In the genomic region with DNA sequence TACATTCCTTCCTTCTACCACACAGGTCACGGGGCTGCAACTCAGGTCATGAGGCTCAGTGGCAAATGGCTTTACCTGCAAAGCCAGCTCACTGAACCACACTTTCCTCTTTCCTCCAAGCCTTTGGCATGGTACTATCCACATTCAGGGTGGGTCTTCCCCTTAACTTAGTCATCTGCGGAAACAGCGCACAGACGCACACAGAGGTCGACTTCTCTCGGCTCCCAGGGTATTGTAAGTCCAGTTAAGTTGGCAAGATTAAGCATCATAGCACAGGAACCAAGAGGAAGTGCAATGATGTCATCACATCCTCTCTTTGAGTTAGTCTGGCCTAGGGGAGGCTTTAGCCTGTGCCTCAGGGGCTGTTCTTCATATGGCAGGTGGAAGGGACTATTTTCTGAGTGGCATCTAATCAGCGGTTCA, we compare ENCODE assay signal across 11 mouse cellular contexts. TPM values are rescaled to one million over a fixed set of nuclear protein-coding genes. Genes with fewer than 3 reads are reported as not detected.
DNase-seq lines count a peak whose midpoint lies in the region; ATAC-seq and TF ChIP-seq lines count a peak whose summit lies in the region.
"Had no signal": no experiment of that assay in that cellular context is flagged by ENCODE, and none has a peak within 500 bp of the region (broad histone marks: within the 10 kb centered on the region; RNA-seq: fewer than 3 reads in every experiment).

No protein-coding gene starts in this region.

- no peak overlapping the region for H3K4me2 ChIP-seq in liver, embryonic 14.5 days (ENCODE audit: low read depth)
- no peak overlapping the region for H3K4me2 ChIP-seq in liver, embryonic 11.5 days
- H3K4me2 ChIP-seq: hindbrain, embryonic 14.5 days; stomach, embryonic 15.5 days had no signal

- no peaks in the 10 kb centered on the region for H3K27me3 ChIP-seq in liver, embryonic 14.5 days (ENCODE audit: control insufficient read depth, insufficient read depth, low read length)
- H3K27me3 ChIP-seq in liver, embryonic 11.5 days (replicated peaks; ENCODE audit: control insufficient read depth, insufficient read depth, low read length) = peaks cover 10% of the 10 kb centered on the region
- H3K27me3 ChIP-seq in heart, adult 2 months (ENCODE audit: control insufficient read depth, insufficient read depth, low read length) = no peaks in the 10 kb centered on the region
- H3K27me3 ChIP-seq: stomach, embryonic 15.5 days had no signal

- WGBS in liver, embryonic 14.5 days (ENCODE audit: insufficient replicate concordance) = 42% methylated on average over 7 of the region's 7 CpGs
- WGBS in liver, embryonic 11.5 days = 62% methylated on average over 7 of the region's 7 CpGs
- WGBS in heart, adult 2 months = 49% methylated on average over 7 of the region's 7 CpGs

- H3K79me2 ChIP-seq in heart, adult 2 months (replicated peaks; ENCODE audit: control insufficient read depth, insufficient read depth, low read length) = no peaks in the 10 kb centered on the region

- no peaks in the 10 kb centered on the region for H3K9me3 ChIP-seq in liver, embryonic 14.5 days (ENCODE audit: control insufficient read depth, low read length)
- no peaks in the 10 kb centered on the region for H3K9me3 ChIP-seq in liver, embryonic 11.5 days (ENCODE audit: control insufficient read depth, low read length)
- H3K9me3 ChIP-seq: stomach, embryonic 15.5 days had no signal

- H3K4me1 ChIP-seq in liver, embryonic 14.5 days (replicated peaks; ENCODE audit: control insufficient read depth in 2 of 2, insufficient read depth in 2 of 2, low read length in 1 of 2) = peaks cover 0 to 5% of the 10 kb centered on the region in 2 experiments; a peak in 2 of 4 replicates
- H3K4me1 ChIP-seq in liver, embryonic 11.5 days (replicated peaks; ENCODE audit: control insufficient read depth, insufficient read depth, low read length) = no peaks in the 10 kb centered on the region
- H3K4me1 ChIP-seq in heart, adult 2 months (ENCODE audit: control insufficient read depth, insufficient read depth, low read length) = peaks cover 17% of the 10 kb centered on the region
- H3K4me1 ChIP-seq: stomach, embryonic 15.5 days had no signal

- intact Hi-C loops in heart, adult 2 months (cut with DNase I) = no loop called here

- 0 out of 2 replicates have a peak, but pooled peaks have one; percentile 34 for ATAC-seq in liver, embryonic 14.5 days (ENCODE audit: insufficient read depth)
- ATAC-seq in liver, embryonic 11.5 days (replicated peaks; ENCODE audit: low FRiP score) = no peak
- peak; percentile 55 for ATAC-seq in neutrophil, adult 5-6 weeks (ENCODE audit: extremely low read depth, insufficient number of reproducible peaks, low FRiP score, poor library complexity, severe bottlenecking)

- H3K4me3 ChIP-seq in liver, embryonic 14.5 days (ENCODE audit: insufficient read depth in 1 of 2, low read depth in 2 of 2, low read length in 2 of 2) = no peak overlapping the region
- H3K4me3 ChIP-seq in liver, embryonic 11.5 days (ENCODE audit: low read depth, low read length) = no peak overlapping the region
- no peak overlapping the region for H3K4me3 ChIP-seq in heart, adult 2 months
- H3K4me3 ChIP-seq: erythroblast, embryonic 14.5 days; stomach, embryonic 15.5 days had no signal

- H3K36me3 ChIP-seq in liver, embryonic 14.5 days (replicated peaks; ENCODE audit: control insufficient read depth, insufficient read depth, low read depth) = no peaks in the 10 kb centered on the region
- H3K36me3 ChIP-seq in liver, embryonic 11.5 days (ENCODE audit: control insufficient read depth, insufficient read depth, low read length) = no peaks in the 10 kb centered on the region
- H3K36me3 ChIP-seq in heart, adult 2 months (ENCODE audit: control insufficient read depth, insufficient read depth, low read length) = no peaks in the 10 kb centered on the region
- H3K36me3 ChIP-seq: stomach, embryonic 15.5 days had no signal

- TF ChIP-seq POLR2A in heart, adult 2 months (IDR thresholded peaks at IDR 0.05; ENCODE audit: insufficient read depth, low read depth, low read length) = peak; percentile 41; the same call in 1 of the 2 replicates

- no peak for TF ChIP-seq CTCF in liver, embryonic 14.5 days (IDR thresholded peaks at IDR 0.05; ENCODE audit: low read depth)
- TF ChIP-seq CTCF in heart, adult 2 months (IDR thresholded peaks at IDR 0.05) = no peak

- TF ChIP-seq EP300 in liver, embryonic 14.5 days (IDR thresholded peaks at IDR 0.05; ENCODE audit: low read depth) = no peak
- TF ChIP-seq EP300 in heart, adult 2 months (IDR thresholded peaks at IDR 0.05; ENCODE audit: insufficient read depth, low read depth, low read length) = peak; percentile 88

- no peak for DNase-seq in liver, embryonic 14.5 days (ENCODE audit: low read depth in 3 of 3, low spot score in 3 of 3)
- DNase-seq in liver, embryonic 11.5 days (ENCODE audit: low spot score) = no peak
- peak in 1 of 2 experiments; percentile 65 for DNase-seq in heart, adult 2 months
- peak; percentile 42 for DNase-seq in kidney, postnatal 10 days
- DNase-seq in retina, postnatal 1 day = no peak
- no peak for DNase-seq in testis, postnatal 10 days (ENCODE audit: low spot score)
- DNase-seq in cerebellum, adult 9-11 months = no peak

- H3K9ac ChIP-seq in liver, embryonic 14.5 days (replicated peaks) = no peak overlapping the region
- no peak overlapping the region for H3K9ac ChIP-seq in liver, embryonic 11.5 days (ENCODE audit: low read depth, low read length)
- H3K9ac ChIP-seq in heart, adult 2 months (ENCODE audit: low read depth, low read length) = no peak overlapping the region
- H3K9ac ChIP-seq: hindbrain, embryonic 14.5 days; stomach, embryonic 15.5 days had no signal

- H3K27ac ChIP-seq in liver, embryonic 14.5 days = no peak overlapping the region
- H3K27ac ChIP-seq in liver, embryonic 11.5 days (ENCODE audit: low read depth, low read length) = no peak overlapping the region
- H3K27ac ChIP-seq in heart, adult 2 months = peak overlapping the region; percentile 69
- H3K27ac ChIP-seq: hindbrain, embryonic 14.5 days; stomach, embryonic 15.5 days had no signal

RNA-seq across cellular contexts. Expression of gene Snx20, which starts 2.6 kb away (rescaled TPM):
- 2.5 and 2.6 TPM in 2 replicates for polyA plus RNA-seq in liver, embryonic 14.5 days (2012; rRNA removed)
- polyA plus RNA-seq in liver, embryonic 14.5 days (2014; fragmentation: Nextera tagmentation; extraction: Ambion mirVana) = 2.7 and 3.0 TPM in 2 replicates
- 2.3 and 2.6 TPM in 2 replicates for polyA plus RNA-seq in liver, embryonic 11.5 days (2014; fragmentation: Nextera tagmentation; extraction: Ambion mirVana)
- total RNA-seq in heart, adult 2 months (2021) = 1 to 10 TPM; 1.0 to 1.6 TPM
- 0.76 and 1.1 TPM in 2 replicates for polyA plus RNA-seq in heart, adult 2 months (2012; rRNA removed)
- total RNA-seq in neutrophil, adult 5-6 weeks (2017) = 118 and 128 TPM in 2 replicates

RNA-seq across cellular contexts. Expression of gene Nod2, which starts 13.8 kb away (rescaled TPM):
- 0.02 and 0.04 TPM in 2 replicates for polyA plus RNA-seq in liver, embryonic 14.5 days (2012; rRNA removed)
- 0.05 TPM in 1 of 2 replicates, not detected in the other for polyA plus RNA-seq in liver, embryonic 14.5 days (2014; fragmentation: Nextera tagmentation; extraction: Ambion mirVana)
- 0.04 and 0.15 TPM in 2 replicates for polyA plus RNA-seq in liver, embryonic 11.5 days (2014; fragmentation: Nextera tagmentation; extraction: Ambion mirVana)
- 1 to 10 TPM; 1.1 to 1.5 TPM for total RNA-seq in heart, adult 2 months (2021)
- 1.3 and 1.9 TPM in 2 replicates for polyA plus RNA-seq in heart, adult 2 months (2012; rRNA removed)
- 7.9 and 11.3 TPM in 2 replicates for total RNA-seq in neutrophil, adult 5-6 weeks (2017)
- polyA plus RNA-seq: erythroblast, embryonic 14.5 days had no signal
